Mouse (Mus musculus) neutrophil, adult 83 days (primary cell): ENCODE measurements around the gene Homer1. TPM values are rescaled to one million over a fixed set of nuclear protein-coding genes. Genes with fewer than 3 reads are reported as not detected.

Experiments used
- total RNA-seq, 2 experiments: library from RNA; stranded (reverse); gene quantifications; one replicate each; pipeline ENCODE4 v1.2.4; 2023

Gene Homer1
- total RNA-seq = 10 to 100 TPM; 10.1 to 11.6 TPM

GRCm38 (mm10) chr13:93299316-93299715 lies at the start of gene Homer1:
Gene Homer1, plus strand, starts transcription at chr13:93299635.

Other genes starting within 250 kb of the Homer1 start
- gene Cmya5, start 154.9 kb upstream of the Homer1 start, total RNA-seq = under 1 TPM; 0.07 to 0.13 TPM
- gene Tent2, start 107.2 kb upstream of the Homer1 start, total RNA-seq = 10 to 100 TPM; 52.8 to 54.2 TPM
- gene Jmy, start 200.2 kb downstream of the Homer1 start, total RNA-seq = 10 to 100 TPM; 12.3 to 13.5 TPM